Mouse (Mus musculus) lung, embryonic 15.5 days (tissue): Measurements from ENCODE around the gene Aox4. TPM values are rescaled to one million over a fixed set of nuclear protein-coding genes. Genes with fewer than 3 reads are reported as not detected.
A peak's percentile ranks its signal among the peaks of the same experiment; 100 is the strongest.

ENCODE experiments used
- ATAC-seq: fragments of 200-750 bp; cut with Nextera tagmentation; 2 replicates; pipeline ENCODE4 v1.8.0; 2017; ENCODE audit warnings: moderate number of reproducible peaks, borderline replicate concordance; ENCODE audit not compliant: low FRiP score, low TSS enrichment; ENCODE audit errors: extremely low read depth
- H3K27ac ChIP-seq: fragments of 300-500 bp; sonication (generic); 2 replicates; pipeline ENCODE4 v1.5.1; 2015; ENCODE audit warnings: moderate library complexity, mild to moderate bottlenecking, inconsistent platforms
- H3K27me3 ChIP-seq: fragments of 300-500 bp; sonication (generic); 2 replicates; pipeline ENCODE4 v1.6.1; 2015; ENCODE audit warnings: inconsistent platforms
- H3K36me3 ChIP-seq: fragments of 300-500 bp; sonication (generic); 2 replicates; pipeline ENCODE4 v1.6.1; 2015; ENCODE audit warnings: inconsistent platforms
- H3K4me1 ChIP-seq: fragments of 300-500 bp; sonication (generic); 2 replicates; pipeline ENCODE4 v1.6.1; 2015; ENCODE audit warnings: inconsistent platforms
- H3K4me2 ChIP-seq: fragments of 300-500 bp; sonication (generic); 2 replicates; pipeline ENCODE4 v1.6.1; 2015; ENCODE audit warnings: inconsistent platforms, mild to moderate bottlenecking, moderate library complexity
- H3K4me3 ChIP-seq: fragments of 300-500 bp; sonication (generic); 2 replicates; pipeline ENCODE4 v1.5.1; 2015; ENCODE audit warnings: mild to moderate bottlenecking, inconsistent platforms
- H3K9ac ChIP-seq: fragments of 300-500 bp; sonication (generic); 2 replicates; pipeline ENCODE4 v1.6.1; 2015; ENCODE audit warnings: inconsistent platforms
- H3K9me3 ChIP-seq: fragments of 300-500 bp; sonication (generic); 2 replicates; pipeline ENCODE4 v1.6.1; 2016; ENCODE audit warnings: inconsistent platforms
- WGBS: fragments of 180-500 bp; shearing (Covaris S2); methylation state at CpG from one replicate; pipeline ENCODE4 v1.1.7; 2015; 5-methylcytosine and 5-hydroxymethylcytosine counted together
- polyA plus RNA-seq: library from polyadenylated mRNA; unstranded; fragments of >200 nt; fragmentation: Nextera tagmentation; extraction: Ambion mirVana; gene quantifications from 2 replicates; pipeline ENCODE4 v1.2.1, GENCODE M21; 2015

The Aox4 gene
- polyA plus RNA-seq, 1 experiment from 2014 or later, result 0.02 TPM

GRCm38 (mm10) chr1:58221070-58221469 lies 10.9 kb downstream of the Aox4 start:
- Histone ChIP-seq H3K4me2 (no peak overlapping the region), H3K9me3 (no peaks in the 10 kb centered on the region), H3K27ac (no peak overlapping the region), H3K36me3 (no peaks in the 10 kb centered on the region), H3K9ac (no peak overlapping the region), H3K27me3 (no peaks in the 10 kb centered on the region), H3K4me1 (peaks cover 13% of the 10 kb centered on the region), H3K4me3 (no peak overlapping the region)
- ATAC-seq, result no peak
- WGBS, result 46% methylated on average over 6 of the region's 6 CpGs

- no peak overlapping the region for H3K9ac ChIP-seq
- no peaks in the 10 kb centered on the region for H3K27me3 ChIP-seq
- no peak overlapping the region for H3K27ac ChIP-seq
- no peak overlapping the region for H3K4me3 ChIP-seq
- 48% methylated on average over 5 of the region's 5 CpGs for WGBS
- H3K4me2 ChIP-seq, result no peak overlapping the region
- H3K36me3 ChIP-seq, result no peaks in the 10 kb centered on the region
- H3K9me3 ChIP-seq, result no peaks in the 10 kb centered on the region
- ATAC-seq, result no peak
- H3K4me1 ChIP-seq, result peaks cover 13% of the 10 kb centered on the region
These were observed 11.7 kb downstream of the Aox4 start for GRCm38 (mm10) chr1:58221879-58222278.

DNA sequence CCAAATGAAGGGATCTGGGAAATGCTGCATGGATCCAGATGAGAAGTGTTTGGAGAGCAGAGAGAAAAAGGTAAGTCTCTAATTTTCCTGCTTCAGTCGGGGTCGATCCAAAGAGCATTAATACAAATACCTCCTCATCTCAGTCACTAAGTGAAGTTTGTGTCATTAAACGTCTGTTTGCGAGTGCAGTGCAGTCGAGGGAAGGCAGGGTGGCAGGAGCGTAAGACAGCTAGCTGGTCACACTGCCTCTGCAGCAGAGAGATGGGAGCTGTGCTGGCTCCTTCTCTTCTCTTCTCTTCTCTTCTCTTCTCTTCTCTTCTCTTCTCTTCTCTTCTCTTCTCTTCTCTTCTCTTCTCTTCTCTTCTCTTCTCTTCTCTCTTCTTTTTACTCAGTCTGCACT lies 17.9 kb downstream of the Aox4 start:
- Histone ChIP-seq H3K9ac (no peak overlapping the region), H3K27ac (no peak overlapping the region), H3K36me3 (no peaks in the 10 kb centered on the region), H3K4me2 (no peak overlapping the region), H3K9me3 (no peaks in the 10 kb centered on the region), H3K4me3 (no peak overlapping the region), H3K27me3 (no peaks in the 10 kb centered on the region), H3K4me1 (no peaks in the 10 kb centered on the region)
- no peak for ATAC-seq
- WGBS, result 53% methylated on average over 6 of the region's 6 CpGs

DNA sequence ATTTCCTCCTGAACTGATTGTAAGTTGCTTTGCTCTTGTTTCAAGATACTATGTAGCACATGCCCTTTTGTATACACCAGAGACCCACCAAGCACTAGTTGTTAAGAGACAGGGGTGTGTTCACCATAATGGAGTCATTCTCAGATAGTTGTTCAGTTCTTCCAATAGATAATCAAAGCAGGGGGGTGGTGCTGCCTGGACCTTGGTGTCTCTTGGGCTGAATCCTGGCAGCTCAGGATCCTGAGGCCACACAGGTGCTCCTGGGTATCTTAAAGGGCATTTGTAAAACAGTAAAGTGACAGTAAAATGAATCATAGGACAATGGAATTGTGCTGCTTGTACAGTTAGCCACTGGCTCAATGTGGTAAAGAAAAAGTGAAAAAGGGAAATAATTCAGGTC lies 18.7 kb downstream of the Aox4 start:
- no peak overlapping the region for H3K9ac ChIP-seq
- H3K4me1 ChIP-seq, result no peaks in the 10 kb centered on the region
- ATAC-seq, result no peak
- no peak overlapping the region for H3K4me3 ChIP-seq
- no peak overlapping the region for H3K4me2 ChIP-seq
- H3K9me3 ChIP-seq, result no peaks in the 10 kb centered on the region
- H3K36me3 ChIP-seq, result no peaks in the 10 kb centered on the region
- H3K27me3 ChIP-seq, result no peaks in the 10 kb centered on the region
- no peak overlapping the region for H3K27ac ChIP-seq

DNA sequence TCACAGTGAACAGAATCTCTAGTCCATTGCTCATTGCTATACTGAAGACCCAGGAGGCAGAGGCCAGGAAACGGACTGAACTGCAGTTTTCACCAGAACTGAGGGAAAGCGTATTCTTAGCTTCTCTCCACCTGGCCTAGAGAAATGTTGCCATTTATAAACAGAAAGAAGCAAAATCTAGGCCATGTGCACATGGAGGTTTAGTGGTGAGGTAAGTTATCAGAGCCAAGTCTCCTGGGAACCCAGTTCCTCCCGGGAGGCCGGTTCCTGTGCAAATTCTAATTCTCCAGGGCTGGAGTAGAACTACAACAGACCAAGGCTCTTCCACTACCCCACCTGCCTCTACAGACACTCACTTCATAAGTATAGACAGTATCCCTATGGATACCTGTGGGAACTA lies 19.6 kb downstream of the Aox4 start:
- Histone ChIP-seq H3K4me3 (no peak overlapping the region), H3K36me3 (no peaks in the 10 kb centered on the region), H3K27me3 (no peaks in the 10 kb centered on the region), H3K4me2 (no peak overlapping the region), H3K27ac (no peak overlapping the region), H3K4me1 (no peaks in the 10 kb centered on the region), H3K9me3 (no peaks in the 10 kb centered on the region), H3K9ac (no peak overlapping the region)
- 86% methylated on average over 4 of the region's 4 CpGs for WGBS
- ATAC-seq, result no peak

DNA sequence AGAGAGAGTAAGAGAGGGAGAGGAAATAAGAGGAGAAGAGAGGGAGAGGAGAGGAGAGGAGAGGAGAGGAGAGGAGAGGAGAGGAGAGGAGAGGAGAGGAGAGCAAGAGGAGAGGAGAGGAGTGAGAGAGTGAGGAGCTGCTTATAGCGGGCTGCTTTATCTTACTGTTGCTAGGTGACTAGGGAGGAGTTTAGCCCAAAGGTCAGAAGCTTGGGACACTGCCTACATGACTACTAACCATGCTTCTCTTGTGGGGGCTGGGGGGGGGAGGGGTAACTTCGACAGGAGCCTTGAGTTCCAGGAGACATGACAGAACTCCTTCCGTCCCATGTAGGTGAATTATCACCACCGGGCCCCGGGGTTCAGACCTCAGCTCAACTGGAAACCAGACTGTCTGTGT lies 20.3 kb downstream of the Aox4 start:
- Histone ChIP-seq H3K9ac (no peak overlapping the region), H3K27me3 (no peaks in the 10 kb centered on the region), H3K4me3 (no peak overlapping the region), H3K4me1 (no peaks in the 10 kb centered on the region), H3K27ac (no peak overlapping the region), H3K9me3 (no peaks in the 10 kb centered on the region), H3K4me2 (no peak overlapping the region), H3K36me3 (no peaks in the 10 kb centered on the region)
- ATAC-seq, result no peak
- 31% methylated on average over 5 of the region's 5 CpGs for WGBS

DNA sequence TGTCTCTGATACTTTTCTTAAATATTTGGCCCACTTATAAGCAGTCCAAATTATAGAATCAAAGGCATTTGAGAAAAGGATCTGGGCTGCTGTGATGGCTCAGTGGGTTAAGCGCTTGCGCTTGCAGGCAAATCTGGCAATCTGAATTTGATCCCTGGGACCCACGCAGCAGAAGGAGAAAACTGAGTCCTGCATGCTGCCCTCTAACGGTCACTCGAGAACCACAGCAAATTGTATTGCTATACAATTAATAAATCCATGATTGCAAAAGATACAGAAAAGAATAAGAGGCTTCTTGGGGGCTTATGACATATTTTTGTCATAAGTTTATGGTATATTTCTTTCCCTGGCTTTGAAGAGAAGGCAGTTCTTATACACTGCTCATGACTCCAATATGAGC lies 25.2 kb downstream of the Aox4 start:
- Histone ChIP-seq H3K27me3 (no peaks in the 10 kb centered on the region), H3K4me3 (no peak overlapping the region), H3K9me3 (no peaks in the 10 kb centered on the region), H3K4me2 (no peak overlapping the region), H3K27ac (no peak overlapping the region), H3K9ac (no peak overlapping the region), H3K36me3 (no peaks in the 10 kb centered on the region), H3K4me1 (peaks cover 11% of the 10 kb centered on the region)
- ATAC-seq, result no peak
- WGBS, result 54% methylated on average over 5 of the region's 5 CpGs

- Histone ChIP-seq H3K4me1 (peaks cover 11% of the 10 kb centered on the region), H3K9ac (no peak overlapping the region), H3K27ac (no peak overlapping the region), H3K4me2 (no peak overlapping the region), H3K4me3 (no peak overlapping the region), H3K9me3 (no peaks in the 10 kb centered on the region), H3K27me3 (no peaks in the 10 kb centered on the region), H3K36me3 (no peaks in the 10 kb centered on the region)
- peak; percentile 76 for ATAC-seq
- 67% methylated on average over 4 of the region's 4 CpGs for WGBS
These were observed 27.5 kb downstream of the Aox4 start for GRCm38 (mm10) chr1:58237527-58238299.

DNA sequence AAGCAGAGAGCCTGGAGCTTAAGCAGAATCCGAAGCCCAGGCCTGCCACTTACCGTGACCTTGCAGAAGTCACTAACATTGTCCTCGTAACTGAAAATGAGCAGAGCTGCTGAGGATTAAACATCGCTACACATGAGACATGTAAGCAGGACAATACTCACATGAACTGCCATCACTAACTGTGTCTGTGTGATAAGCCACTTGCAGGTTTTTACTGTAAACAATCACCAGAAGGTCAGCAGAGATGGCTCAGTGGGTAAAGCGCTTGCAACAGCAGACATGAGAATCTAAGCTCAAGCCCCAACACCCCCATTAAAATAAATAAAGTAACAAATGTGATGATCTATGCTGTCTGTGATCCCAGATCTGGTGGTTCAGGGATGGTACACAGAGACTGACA lies 28.2 kb downstream of the Aox4 start:
- ATAC-seq, result no peak
- Histone ChIP-seq H3K4me2 (no peak overlapping the region), H3K27ac (no peak overlapping the region), H3K4me3 (no peak overlapping the region), H3K9me3 (no peaks in the 10 kb centered on the region), H3K9ac (no peak overlapping the region), H3K4me1 (peaks cover 11% of the 10 kb centered on the region), H3K36me3 (no peaks in the 10 kb centered on the region), H3K27me3 (no peaks in the 10 kb centered on the region)
- 67% methylated on average over 5 of the region's 5 CpGs for WGBS

- WGBS, result 83% methylated on average over 9 of the region's 9 CpGs
- Histone ChIP-seq H3K27ac (no peak overlapping the region), H3K4me1 (peaks cover 11% of the 10 kb centered on the region), H3K9me3 (no peaks in the 10 kb centered on the region), H3K27me3 (no peaks in the 10 kb centered on the region), H3K4me2 (no peak overlapping the region), H3K36me3 (no peaks in the 10 kb centered on the region), H3K9ac (no peak overlapping the region), H3K4me3 (no peak overlapping the region)
- no peak for ATAC-seq
These were observed 28.8 kb downstream of the Aox4 start for GRCm38 (mm10) chr1:58238961-58239360.

DNA sequence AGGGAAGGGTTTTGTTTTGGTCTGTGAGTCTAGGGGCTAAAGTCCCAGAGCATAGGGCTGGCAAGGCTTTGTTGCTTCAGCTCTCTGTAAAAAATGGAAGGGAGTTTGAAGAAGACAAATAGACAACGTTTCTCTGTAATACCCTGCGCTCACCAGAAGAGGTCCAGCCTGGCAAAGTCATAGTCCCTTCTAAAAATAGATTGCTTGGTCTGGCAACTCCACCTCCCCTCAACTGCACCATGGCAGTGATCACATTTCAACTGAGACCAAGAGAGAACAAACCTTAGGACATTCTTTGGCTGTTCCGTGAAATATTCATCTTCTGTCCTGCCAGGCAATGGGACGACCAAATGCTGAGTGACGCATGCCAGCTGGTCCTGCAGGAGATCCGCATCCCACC lies 30.1 kb downstream of the Aox4 start:
- no peak for ATAC-seq
- Histone ChIP-seq H3K27ac (no peak overlapping the region), H3K9me3 (no peaks in the 10 kb centered on the region), H3K4me1 (peaks cover 11% of the 10 kb centered on the region), H3K27me3 (no peaks in the 10 kb centered on the region), H3K36me3 (no peaks in the 10 kb centered on the region), H3K4me3 (no peak overlapping the region), H3K4me2 (no peak overlapping the region), H3K9ac (no peak overlapping the region)
- 63% methylated on average over 6 of the region's 6 CpGs for WGBS

GRCm38 (mm10) chr1:58244487-58244886 lies 34.3 kb downstream of the Aox4 start:
- Histone ChIP-seq H3K27me3 (no peaks in the 10 kb centered on the region), H3K4me2 (no peak overlapping the region), H3K36me3 (no peaks in the 10 kb centered on the region), H3K9me3 (no peaks in the 10 kb centered on the region), H3K4me3 (no peak overlapping the region), H3K4me1 (no peaks in the 10 kb centered on the region), H3K9ac (no peak overlapping the region), H3K27ac (no peak overlapping the region)
- 75% methylated on average over 2 of the region's 3 CpGs for WGBS
- ATAC-seq, result no peak

DNA sequence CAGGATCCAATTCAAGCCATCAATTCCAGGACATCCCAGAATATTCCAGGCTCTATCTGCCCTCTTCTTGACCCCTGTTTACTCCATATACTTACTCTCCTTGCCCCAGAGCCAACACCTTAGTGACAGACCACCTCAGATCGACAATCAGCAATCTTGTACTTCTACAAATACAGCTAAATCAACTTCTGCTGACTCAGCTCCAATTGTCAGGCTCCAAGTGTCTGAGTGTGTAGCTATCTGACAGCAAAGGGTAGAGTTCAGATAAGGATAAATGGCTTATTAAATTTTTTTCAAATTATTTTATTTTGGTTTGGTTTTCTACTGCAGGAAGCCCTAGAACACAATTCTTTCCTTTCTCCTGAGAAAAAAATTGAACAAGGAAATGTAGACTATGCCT lies 38.3 kb downstream of the Aox4 start:
- 45% methylated on average over 1 of the region's 1 CpGs for WGBS
- Histone ChIP-seq H3K27ac (no peak overlapping the region), H3K9ac (no peak overlapping the region)

More for the DNA sequence above, 38.3 kb downstream of the Aox4 start:
- no peaks in the 10 kb centered on the region for H3K9me3 ChIP-seq
- H3K4me2 ChIP-seq, result no peak overlapping the region
- no peaks in the 10 kb centered on the region for H3K4me1 ChIP-seq
- H3K27me3 ChIP-seq, result no peaks in the 10 kb centered on the region
- H3K4me3 ChIP-seq, result no peak overlapping the region
- no peak for ATAC-seq
- H3K36me3 ChIP-seq, result no peaks in the 10 kb centered on the region
